Mouse (Mus musculus): Measurements from ENCODE around the gene Micall2.
"Not testable (repeated sequence)": the region's sequence is repeated elsewhere in the genome, so short reads cannot be mapped to it uniquely, and the experiment has no call there.

Gene Micall2

GRCm38 (mm10) chr5:139735677-139736503, at the start of gene Micall2:
TSS of gene Micall2 (minus strand) at chr5:139736336.
- peak; percentile 92 for DNase-seq (ENCODE audit: low read depth, low spot score)

- DNase-seq (ENCODE audit: low read depth, low spot score) = no peak
These were observed 45.3 kb upstream of the Micall2 start for GRCm38 (mm10) chr5:139781406-139781805.

- no peak for DNase-seq (ENCODE audit: low read depth, low spot score)
These were observed 40.8 kb upstream of the Micall2 start for GRCm38 (mm10) chr5:139776966-139777365.

- peak; percentile 88 for DNase-seq (ENCODE audit: low read depth, low spot score)
These were observed 39.2 kb upstream of the Micall2 start, which contains the start of gene Ints1 for GRCm38 (mm10) chr5:139775216-139775926. TSS of gene Ints1 (minus strand) at chr5:139775674.

GRCm38 (mm10) chr5:139768216-139768615, 32.1 kb upstream of the Micall2 start:
- no peak for DNase-seq (ENCODE audit: low read depth, low spot score)

- no peak for DNase-seq (ENCODE audit: low read depth, low spot score)
These were observed 28.2 kb upstream of the Micall2 start for GRCm38 (mm10) chr5:139764296-139764695.

- no peak for DNase-seq (ENCODE audit: low read depth, low spot score)
These were observed 22.0 kb upstream of the Micall2 start for GRCm38 (mm10) chr5:139758096-139758495.

- DNase-seq (ENCODE audit: low read depth, low spot score) = no peak
These were observed 20.4 kb upstream of the Micall2 start for GRCm38 (mm10) chr5:139756586-139756985.

GRCm38 (mm10) chr5:139756135-139756534, 20.0 kb upstream of the Micall2 start:
- DNase-seq (ENCODE audit: low read depth, low spot score) = no peak

GRCm38 (mm10) chr5:139754753-139755152, 18.6 kb upstream of the Micall2 start:
- peak; percentile 36 for DNase-seq (ENCODE audit: low read depth, low spot score)

- no peak for DNase-seq (ENCODE audit: low read depth, low spot score)
These were observed 14.4 kb upstream of the Micall2 start for GRCm38 (mm10) chr5:139750535-139750934.

- DNase-seq (ENCODE audit: low read depth, low spot score) = no peak
These were observed 13.4 kb upstream of the Micall2 start for GRCm38 (mm10) chr5:139749413-139750125.

- peak; percentile 48 for DNase-seq (ENCODE audit: low read depth, low spot score)
These were observed 9.6 kb upstream of the Micall2 start for GRCm38 (mm10) chr5:139745771-139746170.

GRCm38 (mm10) chr5:139742640-139743039, 6.5 kb upstream of the Micall2 start:
- DNase-seq (ENCODE audit: low read depth, low spot score) = not testable (repeated sequence)

- DNase-seq (ENCODE audit: low read depth, low spot score) = no peak
These were observed 2.6 kb upstream of the Micall2 start for GRCm38 (mm10) chr5:139738592-139739315.

- no peak for DNase-seq (ENCODE audit: low read depth, low spot score)
These were observed 1.9 kb upstream of the Micall2 start for GRCm38 (mm10) chr5:139737841-139738591.

- DNase-seq (ENCODE audit: low read depth, low spot score) = no peak
These were observed 386 bp upstream of the Micall2 start for GRCm38 (mm10) chr5:139736504-139736940.

- DNase-seq (ENCODE audit: low read depth, low spot score) = no peak
These were observed 1.4 kb downstream of the Micall2 start for GRCm38 (mm10) chr5:139734746-139735145.

GRCm38 (mm10) chr5:139734016-139734415, 2.1 kb downstream of the Micall2 start:
- DNase-seq (ENCODE audit: low read depth, low spot score) = no peak

- no peak for DNase-seq (ENCODE audit: low read depth, low spot score)
These were observed 3.5 kb downstream of the Micall2 start for GRCm38 (mm10) chr5:139732634-139733107.
